Mouse (Mus musculus) myocyte (in vitro differentiated cells): ENCODE results near the gene Rorc.

Experiments used
- CEBPB ChIP-seq: IDR thresholded peaks from 2 replicates; pipeline ENCODE4 v1.6.1; 2011; ENCODE audit warnings: mild to moderate bottlenecking, moderate library complexity; ENCODE audit not compliant: poor library complexity, insufficient read depth, severe bottlenecking
- E2F4 ChIP-seq: IDR thresholded peaks from one replicate; pipeline ENCODE4 v1.6.1; 2011; ENCODE audit warnings: mild to moderate bottlenecking, control low read depth, moderate library complexity; ENCODE audit not compliant: insufficient read depth
- MAX ChIP-seq: IDR thresholded peaks from one replicate; pipeline ENCODE4 v1.6.1; 2011; ENCODE audit warnings: low read depth, mild to moderate bottlenecking, control low read depth
- MYOG ChIP-seq, 3 experiments: IDR thresholded peaks; one replicate each; pipeline ENCODE4 v1.6.1; 2011; ENCODE audit warnings: control low read depth in 2 of 3, low read depth in 2 of 3, mild to moderate bottlenecking in 2 of 3; ENCODE audit not compliant: insufficient read length in 2 of 3, control insufficient read depth in 1 of 3, insufficient read depth in 1 of 3
- POLR2A ChIP-seq: IDR thresholded peaks from one replicate; pipeline ENCODE4 v1.6.1; 2011; ENCODE audit warnings: low read depth, mild to moderate bottlenecking, control low read depth, moderate library complexity; ENCODE audit not compliant: insufficient read length
- POLR2AphosphoS2 ChIP-seq: IDR thresholded peaks from one replicate; pipeline ENCODE4 v1.6.1; 2011; ENCODE audit warnings: low read depth, control low read depth; ENCODE audit not compliant: insufficient read length
- SRF ChIP-seq: IDR thresholded peaks from one replicate; pipeline ENCODE4 v1.6.1; 2011; ENCODE audit warnings: low read depth; ENCODE audit not compliant: control insufficient read depth, insufficient read length
- USF1 ChIP-seq: IDR thresholded peaks from one replicate; pipeline ENCODE4 v1.6.1; 2011; ENCODE audit warnings: low read depth, mild to moderate bottlenecking, control low read depth, moderate library complexity

GRCm38 (mm10) chr3:94369709-94370108, 2.9 kb upstream of the Rorc start:
- TF ChIP-seq POLR2A (no peak), SRF (no peak), MAX (no peak), USF1 (no peak), MYOG (IDR thresholded peaks at IDR 0.05; ENCODE audit: control insufficient read depth in 1 of 3, insufficient read depth in 1 of 3, insufficient read length in 2 of 3, low read depth in 2 of 3) (peak in 1 of 3 experiments; percentile 35), E2F4 (no peak), POLR2AphosphoS2 (no peak), CEBPB (no peak)
